Mouse (Mus musculus): ENCODE measurements around the gene Brd1. TPM values are rescaled to one million over a fixed set of nuclear protein-coding genes. Genes with fewer than 3 reads are reported as not detected.
A peak's percentile ranks its signal among the peaks of the same experiment; 100 is the strongest.
"Not testable (repeated sequence)": the region's sequence is repeated elsewhere in the genome, so short reads cannot be mapped to it uniquely, and the experiment has no call there.

The Brd1 gene
- polyA plus RNA-seq, 1 experiment from 2014 or later = 19.9 TPM

DNA sequence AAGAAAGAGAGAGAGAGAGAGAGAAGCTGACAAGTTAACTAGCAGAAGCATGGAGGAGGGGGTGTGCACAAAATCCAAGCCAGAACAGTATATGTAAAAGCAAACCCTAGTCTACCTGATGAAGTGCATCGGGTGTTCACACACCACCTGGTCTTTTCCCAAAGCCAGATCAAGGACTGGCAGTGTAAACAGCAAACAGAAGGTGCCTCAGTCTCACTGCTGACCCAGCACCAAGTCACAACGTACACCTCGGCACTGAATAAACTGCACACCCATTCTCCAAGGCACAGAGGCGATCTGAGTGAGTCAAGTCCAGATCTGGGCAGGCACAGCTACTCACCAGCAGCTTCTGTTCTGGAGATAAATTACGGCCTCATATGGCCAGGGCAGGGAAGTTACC is 9.0 kb downstream of the Brd1 start:
- no peak overlapping the region for H3K9ac ChIP-seq
- peak; percentile 44; the same call in 1 of the 2 replicates for ATAC-seq (ENCODE audit: insufficient read depth, low FRiP score, low read depth)

DNA sequence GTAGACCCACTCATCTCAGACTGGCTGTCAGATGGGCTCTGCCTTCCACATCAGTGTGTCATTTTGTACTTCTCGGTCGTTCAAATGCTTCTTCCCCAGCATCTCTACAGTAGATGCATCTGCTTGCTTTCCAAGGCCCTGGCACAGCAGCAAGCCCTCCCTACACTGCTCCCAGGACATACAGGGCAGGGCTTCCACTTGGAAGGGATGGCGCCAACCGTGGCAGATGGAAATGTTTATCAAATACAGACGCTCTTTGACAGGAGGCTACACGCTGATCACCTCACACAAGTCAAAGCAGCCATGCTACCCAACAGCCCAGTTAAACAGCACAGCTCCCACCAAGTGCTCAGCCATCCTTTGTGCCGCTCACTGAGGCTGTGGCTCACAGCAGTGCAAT is 9.7 kb downstream of the Brd1 start:
- WGBS = 72% methylated on average over 7 of the region's 7 CpGs
- Histone ChIP-seq H3K4me2 (no peak overlapping the region), H3K9ac (no peak overlapping the region), H3K27ac (no peak overlapping the region), H3K9me3 (no peaks in the 10 kb centered on the region), H3K4me1 (no peaks in the 10 kb centered on the region; the same call in 1 of the 2 replicates), H3K4me3 (replicated peaks) (no peak overlapping the region), H3K36me3 (peaks cover 58% of the 10 kb centered on the region), H3K27me3 (replicated peaks) (no peaks in the 10 kb centered on the region)
- no peak for ATAC-seq (ENCODE audit: insufficient read depth, low FRiP score, low read depth)

More for the DNA sequence above, 9.0 kb downstream of the Brd1 start:
- peaks cover 61% of the 10 kb centered on the region for H3K36me3 ChIP-seq
- no peaks in the 10 kb centered on the region; the same call in 1 of the 2 replicates for H3K4me1 ChIP-seq
- H3K9me3 ChIP-seq = no peaks in the 10 kb centered on the region
- no peaks in the 10 kb centered on the region for H3K27me3 ChIP-seq (replicated peaks)
- H3K4me2 ChIP-seq = no peak overlapping the region
- 89% methylated on average over 5 of the region's 5 CpGs for WGBS
- H3K4me3 ChIP-seq (replicated peaks) = no peak overlapping the region
- H3K27ac ChIP-seq = no peak overlapping the region

DNA sequence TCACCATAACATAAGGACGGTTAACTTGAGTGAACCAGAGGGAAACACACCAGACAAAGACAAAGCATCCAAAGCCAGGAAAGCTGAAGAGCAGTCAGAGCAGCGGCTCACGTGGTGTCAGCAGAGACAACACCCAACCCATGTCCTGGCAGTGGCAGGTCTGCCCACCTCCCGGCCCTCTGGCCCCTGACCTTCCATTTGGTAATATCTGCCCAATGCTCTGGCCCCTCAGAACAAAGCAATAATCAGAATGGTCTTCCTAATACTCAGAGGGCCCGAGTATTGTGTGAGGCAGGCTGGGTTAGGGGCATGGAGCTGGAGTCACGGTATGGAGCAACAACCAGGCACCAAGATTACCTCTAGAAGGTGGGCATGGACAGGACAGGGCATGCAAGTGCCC is 10.8 kb downstream of the Brd1 start:
- Histone ChIP-seq H3K9me3 (no peaks in the 10 kb centered on the region), H3K4me2 (no peak overlapping the region), H3K27ac (no peak overlapping the region), H3K36me3 (peaks cover 53% of the 10 kb centered on the region), H3K4me1 (no peaks in the 10 kb centered on the region), H3K9ac (no peak overlapping the region), H3K4me3 (replicated peaks) (no peak overlapping the region), H3K27me3 (replicated peaks) (no peaks in the 10 kb centered on the region)
- 78% methylated on average over 6 of the region's 6 CpGs for WGBS
- ATAC-seq (ENCODE audit: insufficient read depth, low FRiP score, low read depth) = no peak

DNA sequence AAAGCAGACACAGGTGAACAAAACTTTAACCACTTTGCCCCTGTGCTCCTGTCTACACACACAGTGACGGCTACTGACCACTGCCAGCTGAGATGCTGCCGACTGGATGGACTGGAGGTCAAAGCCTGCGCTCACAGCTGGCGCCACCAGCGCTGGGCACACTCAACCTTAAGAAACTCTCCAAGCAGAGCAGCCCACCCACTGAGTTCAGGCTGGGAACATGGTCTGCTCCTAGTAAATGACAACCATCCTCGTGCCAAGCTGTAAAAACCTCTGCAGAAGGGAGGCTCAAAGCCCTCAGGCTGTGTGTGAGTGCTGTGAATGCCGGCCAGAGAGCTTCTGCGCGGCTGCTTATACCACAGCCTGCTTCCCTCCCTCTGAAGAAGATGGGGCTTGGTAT is 16.8 kb downstream of the Brd1 start:
- 73% methylated on average over 9 of the region's 9 CpGs for WGBS
- peaks cover 61% of the 10 kb centered on the region for H3K36me3 ChIP-seq
- no peaks in the 10 kb centered on the region for H3K4me1 ChIP-seq
- H3K27me3 ChIP-seq (replicated peaks) = no peaks in the 10 kb centered on the region
- no peak overlapping the region for H3K9ac ChIP-seq
- no peaks in the 10 kb centered on the region for H3K9me3 ChIP-seq
- H3K4me2 ChIP-seq = no peak overlapping the region
- no peak overlapping the region for H3K27ac ChIP-seq
- H3K4me3 ChIP-seq (replicated peaks) = no peak overlapping the region
- no peak for ATAC-seq (ENCODE audit: insufficient read depth, low FRiP score, low read depth)

DNA sequence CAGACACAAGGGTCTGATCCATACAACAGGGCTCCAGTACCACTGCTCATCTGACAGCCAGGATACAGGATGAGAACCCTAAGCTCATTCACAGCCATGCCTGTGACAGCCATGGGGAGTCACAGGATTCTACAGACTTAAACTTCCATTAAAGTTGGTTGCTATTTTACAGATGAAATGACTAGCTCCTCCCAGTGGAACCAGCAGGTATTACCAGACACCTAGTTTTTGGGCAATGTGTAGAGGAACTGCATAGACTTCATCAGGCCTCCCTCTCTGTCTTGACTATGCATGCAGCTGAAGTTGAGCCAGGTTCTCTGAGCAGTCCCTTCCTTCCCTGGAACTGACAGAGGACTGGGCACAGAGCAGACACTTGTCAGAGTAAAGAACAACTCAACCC is 17.7 kb downstream of the Brd1 start:
- peaks cover 61% of the 10 kb centered on the region for H3K36me3 ChIP-seq
- H3K9ac ChIP-seq = no peak overlapping the region
- no peaks in the 10 kb centered on the region for H3K9me3 ChIP-seq
- no peak overlapping the region for H3K4me3 ChIP-seq (replicated peaks)
- H3K27ac ChIP-seq = no peak overlapping the region
- no peak overlapping the region for H3K4me2 ChIP-seq
- ATAC-seq (ENCODE audit: insufficient read depth, low FRiP score, low read depth) = no peak
- no peaks in the 10 kb centered on the region for H3K27me3 ChIP-seq (replicated peaks)
- no peaks in the 10 kb centered on the region for H3K4me1 ChIP-seq

DNA sequence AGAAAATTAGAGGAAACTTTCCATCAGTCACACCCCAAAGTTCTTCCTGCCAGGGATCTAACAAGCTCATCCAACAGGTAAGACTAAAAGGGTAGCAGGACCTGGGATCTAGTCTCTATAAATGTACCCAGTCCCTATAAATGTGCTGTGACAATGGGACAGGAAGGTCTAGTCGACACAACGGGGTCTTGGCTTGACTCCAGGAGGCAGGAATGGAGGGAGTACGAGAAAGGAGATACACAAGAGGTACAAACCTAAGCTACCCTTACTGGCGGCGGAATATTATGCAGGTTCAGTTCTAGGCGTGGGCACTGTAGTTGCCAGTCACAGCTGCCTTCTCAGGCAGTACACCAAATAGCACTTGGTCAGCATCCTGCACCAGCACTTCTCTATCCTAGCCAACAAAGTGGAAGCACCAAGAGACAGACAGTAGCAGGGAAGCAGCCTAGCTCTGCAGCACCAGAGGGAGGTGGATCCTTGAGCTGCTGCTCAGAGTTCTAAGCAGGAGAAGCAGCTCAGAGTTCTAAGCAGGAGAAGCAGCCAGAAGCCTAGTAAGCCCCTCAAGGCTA is 19.9 kb downstream of the Brd1 start:
- Histone ChIP-seq H3K9me3 (no peaks in the 10 kb centered on the region), H3K36me3 (peaks cover 76% of the 10 kb centered on the region), H3K4me3 (replicated peaks) (no peak overlapping the region), H3K27me3 (replicated peaks) (no peaks in the 10 kb centered on the region), H3K9ac (no peak overlapping the region), H3K4me2 (no peak overlapping the region), H3K27ac (no peak overlapping the region), H3K4me1 (no peaks in the 10 kb centered on the region)
- no peak for ATAC-seq (ENCODE audit: insufficient read depth, low FRiP score, low read depth)
- WGBS = 83% methylated on average over 6 of the region's 6 CpGs

DNA sequence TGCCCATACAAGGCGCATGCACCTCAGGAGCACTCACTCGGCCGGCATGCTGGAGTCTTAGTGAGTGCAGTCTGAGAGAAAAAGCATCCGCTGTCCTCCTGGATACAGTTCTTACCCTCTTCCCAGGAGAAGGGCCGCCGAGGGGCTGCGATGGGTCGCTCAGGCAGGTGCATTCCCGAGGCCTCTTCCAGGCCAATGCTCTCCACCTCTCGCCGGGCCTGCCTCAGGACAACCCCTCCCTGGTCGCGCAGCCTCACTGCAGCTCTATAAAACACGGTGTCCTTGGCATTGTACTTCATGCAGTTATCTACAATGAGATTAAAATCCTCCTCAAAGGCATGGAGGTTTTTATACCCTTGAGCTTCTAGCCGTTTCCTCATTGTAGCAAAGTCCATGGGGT is 21.5 kb downstream of the Brd1 start:
- H3K36me3 ChIP-seq = peaks cover 83% of the 10 kb centered on the region
- H3K27me3 ChIP-seq (replicated peaks) = no peaks in the 10 kb centered on the region
- H3K9me3 ChIP-seq = no peaks in the 10 kb centered on the region
- no peaks in the 10 kb centered on the region for H3K4me1 ChIP-seq
- H3K9ac ChIP-seq = no peak overlapping the region
- H3K27ac ChIP-seq = no peak overlapping the region
- 95% methylated on average over 15 of the region's 15 CpGs for WGBS
- ATAC-seq (ENCODE audit: insufficient read depth, low FRiP score, low read depth) = no peak
- no peak overlapping the region for H3K4me3 ChIP-seq (replicated peaks)
- H3K4me2 ChIP-seq = no peak overlapping the region

DNA sequence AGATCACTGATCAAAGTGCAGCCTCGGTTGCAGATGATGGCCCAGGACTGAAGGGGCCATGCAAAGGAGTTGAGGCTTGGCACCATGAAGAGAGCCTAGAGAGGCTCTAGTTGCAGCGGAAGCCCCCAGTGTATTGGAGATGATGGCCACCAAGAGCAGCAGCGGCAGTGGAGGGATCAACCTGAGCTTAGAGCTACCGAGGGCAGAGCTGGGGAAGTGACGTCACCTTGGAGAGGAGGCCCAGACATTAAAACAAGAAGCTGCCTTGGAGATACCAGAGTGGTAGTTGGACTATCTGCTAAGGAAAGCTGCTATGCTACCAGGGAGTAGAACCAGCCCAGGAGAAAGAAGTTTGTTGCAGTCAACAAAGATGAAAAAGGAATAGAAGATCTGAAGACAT is 24.2 kb downstream of the Brd1 start:
- no peak for ATAC-seq (ENCODE audit: insufficient read depth, low FRiP score, low read depth)
- Histone ChIP-seq H3K4me1 (no peaks in the 10 kb centered on the region), H3K4me2 (no peak overlapping the region), H3K9ac (no peak overlapping the region), H3K27me3 (replicated peaks) (no peaks in the 10 kb centered on the region), H3K4me3 (replicated peaks) (no peak overlapping the region), H3K27ac (no peak overlapping the region), H3K9me3 (no peaks in the 10 kb centered on the region), H3K36me3 (peaks cover 88% of the 10 kb centered on the region)
- WGBS = 93% methylated on average over 5 of the region's 5 CpGs

DNA sequence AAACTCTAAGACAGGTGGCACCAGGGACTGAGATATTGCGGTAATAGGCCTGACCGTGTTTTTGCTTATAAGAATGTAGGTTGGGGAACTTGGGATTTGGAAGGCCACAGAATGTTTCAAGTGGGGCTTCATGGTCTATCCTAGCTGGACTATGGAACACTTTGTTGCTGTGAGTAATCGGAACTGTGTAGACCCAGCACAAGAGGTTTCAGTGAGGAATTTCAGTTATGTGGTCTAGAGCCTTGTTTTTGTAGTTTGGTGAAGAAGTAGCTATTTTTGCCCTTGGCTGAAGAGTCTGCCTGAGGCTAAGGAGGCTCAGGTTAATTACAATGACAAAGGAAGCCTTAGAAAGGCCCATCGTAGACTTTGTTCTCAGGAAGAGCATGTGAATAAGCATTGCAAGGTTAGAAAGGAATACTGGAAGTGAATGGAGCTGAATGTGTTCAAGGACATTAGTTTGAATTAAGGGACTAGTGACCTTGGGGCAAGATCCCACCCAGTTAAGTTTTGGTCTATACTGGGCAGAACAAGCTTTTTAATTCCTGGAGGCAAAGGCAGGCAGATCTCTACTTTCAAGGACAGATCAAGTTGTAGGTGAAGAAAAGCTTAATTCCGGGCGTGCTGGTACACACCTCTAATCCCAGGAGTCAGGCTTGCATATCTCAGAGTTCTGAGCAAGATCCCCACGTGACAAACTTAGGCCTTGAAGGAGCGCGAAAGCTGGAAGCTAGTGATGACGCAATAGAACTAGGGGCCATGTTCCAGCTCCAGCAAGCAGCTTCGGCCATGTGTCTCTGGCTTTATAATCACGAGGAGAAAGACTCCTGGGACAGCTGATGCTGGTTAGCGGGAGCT is 25.1 kb downstream of the Brd1 start:
- 88% methylated on average over 13 of the region's 13 CpGs for WGBS
- no peak for ATAC-seq (ENCODE audit: insufficient read depth, low FRiP score, low read depth)

DNA sequence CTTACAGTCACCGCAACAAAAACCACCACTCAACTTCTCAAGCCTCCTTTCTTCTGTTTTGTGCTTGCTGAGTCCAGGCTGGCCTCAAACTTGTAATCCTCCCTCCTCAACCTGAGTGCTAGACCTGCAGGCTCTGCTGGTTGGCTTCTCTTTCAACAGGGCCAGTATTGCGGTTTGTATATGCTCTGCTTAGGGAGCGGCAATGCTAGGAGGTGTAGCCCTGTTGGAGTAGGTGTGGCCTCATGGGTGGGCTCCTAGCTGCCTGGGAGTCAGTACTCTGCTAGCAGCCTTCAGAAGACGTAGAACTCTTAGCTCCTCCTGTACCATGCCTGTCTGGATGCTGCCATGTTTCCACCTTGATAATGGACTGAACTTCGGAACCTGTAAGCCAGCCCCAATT is 25.8 kb downstream of the Brd1 start:
- H3K4me2 ChIP-seq = no peak overlapping the region
- 85% methylated on average over 5 of the region's 5 CpGs for WGBS
- no peak overlapping the region for H3K27ac ChIP-seq
- H3K36me3 ChIP-seq = peaks cover 90% of the 10 kb centered on the region
- ATAC-seq (ENCODE audit: insufficient read depth, low FRiP score, low read depth) = no peak
- no peaks in the 10 kb centered on the region for H3K4me1 ChIP-seq
- H3K9ac ChIP-seq = no peak overlapping the region
- H3K9me3 ChIP-seq = no peaks in the 10 kb centered on the region
- H3K4me3 ChIP-seq (replicated peaks) = no peak overlapping the region
- no peaks in the 10 kb centered on the region for H3K27me3 ChIP-seq (replicated peaks)

More for the DNA sequence above, 25.1 kb downstream of the Brd1 start:
- Histone ChIP-seq H3K27ac (no peak overlapping the region), H3K36me3 (peaks cover 88% of the 10 kb centered on the region), H3K4me3 (replicated peaks) (no peak overlapping the region), H3K4me1 (no peaks in the 10 kb centered on the region), H3K9ac (no peak overlapping the region), H3K9me3 (no peaks in the 10 kb centered on the region), H3K27me3 (replicated peaks) (no peaks in the 10 kb centered on the region), H3K4me2 (no peak overlapping the region)

DNA sequence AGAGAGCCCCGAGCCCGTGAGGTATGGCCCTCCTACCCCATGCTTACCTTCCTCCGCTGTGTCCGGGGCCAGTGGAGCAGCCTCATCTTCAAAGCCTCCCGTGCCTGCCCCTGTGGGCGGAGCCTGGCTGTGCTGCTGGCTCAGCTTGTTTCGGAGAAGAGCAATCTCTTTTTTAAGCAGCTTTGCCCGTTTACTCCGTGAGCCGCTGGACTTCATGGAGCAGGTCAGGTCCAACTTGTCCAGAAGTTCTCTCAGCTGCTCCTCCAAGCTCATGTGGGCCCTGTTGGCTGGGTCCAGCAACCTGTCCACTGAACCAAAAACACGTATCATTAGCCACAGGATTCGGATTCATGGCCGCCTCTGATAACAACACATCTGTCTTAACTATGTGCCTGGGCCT is 27.0 kb downstream of the Brd1 start:
- H3K27ac ChIP-seq; H3K27me3 ChIP-seq (replicated peaks); H3K4me1 ChIP-seq; H3K4me2 ChIP-seq; H3K4me3 ChIP-seq (replicated peaks); H3K9ac ChIP-seq; H3K9me3 ChIP-seq; ATAC-seq (ENCODE audit: insufficient read depth, low FRiP score, low read depth): not testable (repeated sequence)
- peaks cover 80% of the 10 kb centered on the region for H3K36me3 ChIP-seq
- 72% methylated on average over 13 of the region's 13 CpGs for WGBS

DNA sequence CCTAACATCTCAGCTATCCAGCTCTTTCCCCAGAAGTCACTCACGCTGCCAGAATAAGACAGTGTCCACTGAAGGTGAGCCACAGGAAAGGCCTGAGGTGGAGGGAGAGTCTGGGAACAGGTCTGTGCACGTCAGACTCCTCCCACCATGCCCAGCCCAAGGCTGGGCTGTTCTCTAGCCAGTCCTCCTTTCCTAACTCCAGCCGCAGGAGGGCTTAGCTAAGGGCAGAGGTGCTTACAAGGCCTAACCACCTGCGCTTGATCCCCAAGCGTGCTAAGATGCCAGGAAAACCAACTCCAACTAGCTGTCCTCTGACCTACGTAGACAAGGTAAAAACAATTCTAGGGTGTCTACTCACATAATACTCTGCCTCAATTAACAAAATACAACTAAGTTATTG is 27.7 kb downstream of the Brd1 start:
- Histone ChIP-seq H3K4me1 (no peaks in the 10 kb centered on the region), H3K27me3 (replicated peaks) (no peaks in the 10 kb centered on the region), H3K4me2 (no peak overlapping the region), H3K9ac (no peak overlapping the region), H3K4me3 (replicated peaks) (no peak overlapping the region), H3K36me3 (peaks cover 75% of the 10 kb centered on the region), H3K27ac (no peak overlapping the region), H3K9me3 (no peaks in the 10 kb centered on the region)
- WGBS = 80% methylated on average over 6 of the region's 6 CpGs
- ATAC-seq (ENCODE audit: insufficient read depth, low FRiP score, low read depth) = no peak
